Mouse (Mus musculus) liver, embryonic 13.5 days (tissue): ENCODE measurements at regions not wholly inside any gene's neighbourhood (a gene's known extent, or its start where the extent isn't known, plus 50 kb on each side); places are given as distances from the start of the nearest gene placed in this dataset.
"Not testable (repeated sequence)": the region's sequence is repeated elsewhere in the genome, so short reads cannot be mapped to it uniquely, and the experiment has no call there.

ENCODE experiments used
- ATAC-seq: fragments of 200-750 bp; cut with Nextera tagmentation; 2 replicates; pipeline ENCODE4 v1.8.0; 2017; ENCODE audit warnings: low read depth, mild to moderate bottlenecking, moderate number of reproducible peaks, moderate library complexity
- DNase-seq: peaks from one replicate; pipeline ENCODE4 v3.0.0; 2022
- H3K27ac ChIP-seq: fragments of 300-500 bp; sonication (generic); 2 replicates; pipeline ENCODE4 v1.5.1; 2015; ENCODE audit warnings: moderate library complexity, mild to moderate bottlenecking, inconsistent platforms
- H3K27me3 ChIP-seq: fragments of 300-500 bp; sonication (generic); 2 replicates; pipeline ENCODE4 v1.6.1; 2015; ENCODE audit warnings: mild to moderate bottlenecking, inconsistent platforms
- H3K36me3 ChIP-seq: fragments of 300-500 bp; sonication (generic); 2 replicates; pipeline ENCODE4 v1.6.1; 2015; ENCODE audit warnings: mild to moderate bottlenecking, inconsistent platforms
- H3K4me1 ChIP-seq: fragments of 300-500 bp; sonication (generic); replicated peaks from 2 replicates; pipeline ENCODE4 v1.6.1; 2015; ENCODE audit warnings: inconsistent platforms
- H3K4me2 ChIP-seq: fragments of 300-500 bp; sonication (generic); 2 replicates; pipeline ENCODE4 v1.6.1; 2015; ENCODE audit warnings: inconsistent platforms, mild to moderate bottlenecking, moderate library complexity
- H3K4me3 ChIP-seq: fragments of 300-500 bp; sonication (generic); replicated peaks from 2 replicates; pipeline ENCODE4 v1.5.1; 2015; ENCODE audit warnings: mild to moderate bottlenecking, inconsistent platforms
- H3K9ac ChIP-seq: fragments of 300-500 bp; sonication (generic); 2 replicates; pipeline ENCODE4 v1.6.1; 2015; ENCODE audit warnings: mild to moderate bottlenecking, inconsistent platforms
- H3K9me3 ChIP-seq: fragments of 300-500 bp; sonication (generic); replicated peaks from 2 replicates; pipeline ENCODE4 v1.6.1; 2016; ENCODE audit warnings: inconsistent platforms
- WGBS: fragments of 180-500 bp; shearing (Covaris S2); methylation state at CpG from one replicate; pipeline ENCODE4 v1.1.7; 2015; ENCODE audit not compliant: insufficient replicate concordance; 5-methylcytosine and 5-hydroxymethylcytosine counted together

- Histone ChIP-seq H3K9me3 (no peaks in the 10 kb centered on the region), H3K36me3 (no peaks in the 10 kb centered on the region), H3K9ac (no peak overlapping the region), H3K4me1 (no peaks in the 10 kb centered on the region), H3K4me3 (no peak overlapping the region), H3K27ac (no peak overlapping the region), H3K27me3 (no peaks in the 10 kb centered on the region), H3K4me2 (no peak overlapping the region)
- DNase-seq, result no peak
- ATAC-seq, result no peak
These were observed 629.7 kb upstream of the Slc8a1 start for GRCm38 (mm10) chr17:82367876-82368275.

- no peak overlapping the region for H3K4me2 ChIP-seq
- ATAC-seq (no peak), DNase-seq (no peak)
- H3K27me3 ChIP-seq, result no peaks in the 10 kb centered on the region
- no peak overlapping the region for H3K9ac ChIP-seq
- WGBS, result 54% methylated on average over 4 of the region's 4 CpGs
- no peak overlapping the region for H3K27ac ChIP-seq
- H3K4me3 ChIP-seq, result no peak overlapping the region
- no peaks in the 10 kb centered on the region for H3K36me3 ChIP-seq
- no peaks in the 10 kb centered on the region for H3K9me3 ChIP-seq
- no peaks in the 10 kb centered on the region for H3K4me1 ChIP-seq
These were observed 627.8 kb upstream of the Slc8a1 start for GRCm38 (mm10) chr17:82366001-82366400.

- H3K27me3 ChIP-seq, result no peaks in the 10 kb centered on the region
- H3K4me2 ChIP-seq, result no peak overlapping the region
- DNase-seq (no peak), ATAC-seq (no peak)
- H3K36me3 ChIP-seq, result no peaks in the 10 kb centered on the region
- no peaks in the 10 kb centered on the region for H3K4me1 ChIP-seq
- no peak overlapping the region for H3K4me3 ChIP-seq
- no peak overlapping the region for H3K27ac ChIP-seq
- no peaks in the 10 kb centered on the region for H3K9me3 ChIP-seq
- H3K9ac ChIP-seq, result no peak overlapping the region
These were observed 610.5 kb upstream of the Slc8a1 start for GRCm38 (mm10) chr17:82348636-82349035.

GRCm38 (mm10) chr17:82331429-82331828 is 593.3 kb upstream of the Slc8a1 start:
- no peaks in the 10 kb centered on the region for H3K36me3 ChIP-seq
- WGBS, result 77% methylated on average over 5 of the region's 5 CpGs
- no peak for ATAC-seq
- H3K9me3 ChIP-seq, result no peaks in the 10 kb centered on the region
- no peaks in the 10 kb centered on the region for H3K4me1 ChIP-seq
- H3K4me3 ChIP-seq, result no peak overlapping the region
- no peak overlapping the region for H3K9ac ChIP-seq
- no peak overlapping the region for H3K27ac ChIP-seq
- no peaks in the 10 kb centered on the region for H3K27me3 ChIP-seq
- DNase-seq, result no peak
- H3K4me2 ChIP-seq, result no peak overlapping the region

- Histone ChIP-seq H3K27ac (no peak overlapping the region), H3K4me1 (no peaks in the 10 kb centered on the region), H3K27me3 (no peaks in the 10 kb centered on the region), H3K4me2 (no peak overlapping the region), H3K4me3 (no peak overlapping the region), H3K36me3 (no peaks in the 10 kb centered on the region), H3K9ac (no peak overlapping the region), H3K9me3 (no peaks in the 10 kb centered on the region)
- 67% methylated on average over 5 of the region's 5 CpGs for WGBS
- no peak for ATAC-seq
- DNase-seq, result no peak
These were observed 574.0 kb upstream of the Slc8a1 start for GRCm38 (mm10) chr17:82312191-82312590.

- Histone ChIP-seq H3K27ac (no peak overlapping the region), H3K27me3 (no peaks in the 10 kb centered on the region), H3K9me3 (no peaks in the 10 kb centered on the region), H3K4me3 (no peak overlapping the region), H3K36me3 (no peaks in the 10 kb centered on the region), H3K4me1 (no peaks in the 10 kb centered on the region), H3K4me2 (no peak overlapping the region), H3K9ac (no peak overlapping the region)
- DNase-seq (no peak), ATAC-seq (no peak)
These were observed 568.2 kb upstream of the Slc8a1 start for GRCm38 (mm10) chr17:82306347-82306746.

GRCm38 (mm10) chr17:82277728-82278127 is 539.6 kb upstream of the Slc8a1 start:
- Histone ChIP-seq H3K4me2 (no peak overlapping the region), H3K4me1 (no peaks in the 10 kb centered on the region), H3K9ac (no peak overlapping the region), H3K27me3 (no peaks in the 10 kb centered on the region), H3K36me3 (no peaks in the 10 kb centered on the region), H3K9me3 (no peaks in the 10 kb centered on the region), H3K4me3 (no peak overlapping the region), H3K27ac (no peak overlapping the region)
- no peak for ATAC-seq
- no peak for DNase-seq
- 46% methylated on average over 3 of the region's 3 CpGs for WGBS

GRCm38 (mm10) chr17:82273946-82274345 is 535.8 kb upstream of the Slc8a1 start:
- Histone ChIP-seq H3K9me3 (no peaks in the 10 kb centered on the region), H3K27ac (no peak overlapping the region), H3K36me3 (no peaks in the 10 kb centered on the region), H3K27me3 (no peaks in the 10 kb centered on the region), H3K4me2 (no peak overlapping the region), H3K9ac (no peak overlapping the region), H3K4me1 (no peaks in the 10 kb centered on the region), H3K4me3 (no peak overlapping the region)
- no peak for DNase-seq
- no peak for ATAC-seq
- WGBS, result 64% methylated on average over 4 of the region's 4 CpGs

GRCm38 (mm10) chr17:82272845-82273244 is 534.7 kb upstream of the Slc8a1 start:
- no peaks in the 10 kb centered on the region for H3K9me3 ChIP-seq
- H3K27ac ChIP-seq, result no peak overlapping the region
- H3K36me3 ChIP-seq, result no peaks in the 10 kb centered on the region
- H3K4me1 ChIP-seq, result no peaks in the 10 kb centered on the region
- no peaks in the 10 kb centered on the region for H3K27me3 ChIP-seq
- H3K4me2 ChIP-seq, result no peak overlapping the region
- H3K4me3 ChIP-seq, result no peak overlapping the region
- H3K9ac ChIP-seq, result no peak overlapping the region
- no peak for DNase-seq
- ATAC-seq, result no peak
- 73% methylated on average over 1 of the region's 1 CpGs for WGBS

GRCm38 (mm10) chr17:82266842-82267241 is 528.7 kb upstream of the Slc8a1 start:
- H3K36me3 ChIP-seq, DNase-seq, ATAC-seq, H3K4me2 ChIP-seq, H3K27me3 ChIP-seq, H3K9ac ChIP-seq, H3K27ac ChIP-seq, H3K4me1 ChIP-seq, H3K4me3 ChIP-seq, H3K9me3 ChIP-seq: not testable (repeated sequence)
- WGBS, result 88% methylated on average over 5 of the region's 5 CpGs

- H3K36me3 ChIP-seq, result no peaks in the 10 kb centered on the region
- H3K27ac ChIP-seq, result no peak overlapping the region
- no peak overlapping the region for H3K9ac ChIP-seq
- no peak overlapping the region for H3K4me2 ChIP-seq
- H3K27me3 ChIP-seq, result no peaks in the 10 kb centered on the region
- WGBS, result 66% methylated on average over 2 of the region's 2 CpGs
- no peaks in the 10 kb centered on the region for H3K4me1 ChIP-seq
- no peak for DNase-seq
- no peaks in the 10 kb centered on the region for H3K9me3 ChIP-seq
- H3K4me3 ChIP-seq, result no peak overlapping the region
- no peak for ATAC-seq
These were observed 514.2 kb upstream of the Slc8a1 start for GRCm38 (mm10) chr17:82252362-82252761.

- H3K27ac ChIP-seq, result no peak overlapping the region
- ATAC-seq, result no peak
These were observed 513.7 kb upstream of the Slc8a1 start for GRCm38 (mm10) chr17:82251841-82252240.

GRCm38 (mm10) chr17:82238361-82238760 is 500.2 kb upstream of the Slc8a1 start:
- no peaks in the 10 kb centered on the region for H3K4me1 ChIP-seq
- no peaks in the 10 kb centered on the region for H3K27me3 ChIP-seq
- H3K36me3 ChIP-seq, result no peaks in the 10 kb centered on the region
- no peak overlapping the region for H3K4me2 ChIP-seq
- H3K4me3 ChIP-seq, result no peak overlapping the region
- no peak overlapping the region for H3K27ac ChIP-seq
- H3K9ac ChIP-seq, result no peak overlapping the region
- no peaks in the 10 kb centered on the region for H3K9me3 ChIP-seq
- 30% methylated on average over 1 of the region's 1 CpGs for WGBS
- ATAC-seq (no peak), DNase-seq (no peak)

More at GRCm38 (mm10) chr17:82251841-82252240, 513.7 kb upstream of the Slc8a1 start:
- H3K9ac ChIP-seq, result no peak overlapping the region
- no peaks in the 10 kb centered on the region for H3K4me1 ChIP-seq
- H3K36me3 ChIP-seq, result no peaks in the 10 kb centered on the region
- no peak overlapping the region for H3K4me3 ChIP-seq
- H3K4me2 ChIP-seq, result no peak overlapping the region
- no peaks in the 10 kb centered on the region for H3K9me3 ChIP-seq
- no peaks in the 10 kb centered on the region for H3K27me3 ChIP-seq
- no peak for DNase-seq
